Mouse (Mus musculus): Measurements from ENCODE around the gene Retreg1.

Retreg1 gene

DNA sequence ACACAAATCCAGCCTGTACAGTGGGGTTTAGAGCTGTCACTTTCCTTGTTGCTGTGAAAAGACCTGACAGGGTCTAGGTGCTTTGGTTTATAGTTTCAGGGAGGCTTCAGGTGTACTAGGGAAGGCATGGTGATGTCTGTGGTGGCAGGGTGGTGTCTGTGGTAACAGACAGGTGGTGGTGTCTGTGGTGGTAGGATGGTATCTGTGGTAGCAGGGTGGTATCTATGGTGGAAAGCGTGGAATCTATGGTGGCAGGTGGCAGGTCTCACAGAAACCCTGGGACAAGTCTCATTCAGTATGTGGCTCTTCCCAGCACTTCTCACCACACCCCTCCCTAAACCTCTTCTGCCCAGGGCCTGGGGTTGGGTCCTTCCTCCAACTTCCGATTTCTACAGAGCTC is 8.7 kb upstream of the Retreg1 start:
- no peak for DNase-seq

- DNase-seq = no peak
These were observed 7.9 kb upstream of the Retreg1 start for GRCm38 (mm10) chr15:25834920-25835674.

GRCm38 (mm10) chr15:25842462-25843085 is 406 bp upstream of the Retreg1 start:
- no peak for DNase-seq

DNA sequence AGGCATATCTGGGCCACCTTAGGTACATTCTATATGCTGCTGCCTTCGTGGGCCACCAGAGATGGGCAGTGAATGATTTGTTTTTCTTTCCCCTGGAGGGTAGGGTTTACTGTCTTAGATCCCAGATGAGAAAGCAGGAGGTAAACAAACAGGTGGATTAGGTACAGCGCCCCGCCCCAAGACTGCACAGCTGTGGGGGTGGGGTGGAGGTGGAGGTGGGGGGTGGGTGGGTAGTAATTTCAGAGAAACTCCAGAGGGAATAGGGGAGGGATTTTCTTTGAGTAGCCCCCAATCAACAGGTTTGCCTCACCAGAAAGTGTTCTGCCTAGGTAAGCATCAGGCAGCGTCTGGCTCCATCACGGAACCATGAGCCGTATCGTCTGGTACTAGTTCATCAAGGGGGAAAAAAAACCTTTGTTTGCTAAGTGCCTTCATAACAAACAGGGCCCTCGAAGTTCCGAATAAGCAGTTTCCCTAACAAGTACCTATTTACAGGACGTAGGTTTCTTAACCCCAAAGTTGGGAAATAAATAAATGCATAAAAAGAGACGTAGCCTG is 1.1 kb downstream of the Retreg1 start:
- DNase-seq = peak; percentile 29

DNA sequence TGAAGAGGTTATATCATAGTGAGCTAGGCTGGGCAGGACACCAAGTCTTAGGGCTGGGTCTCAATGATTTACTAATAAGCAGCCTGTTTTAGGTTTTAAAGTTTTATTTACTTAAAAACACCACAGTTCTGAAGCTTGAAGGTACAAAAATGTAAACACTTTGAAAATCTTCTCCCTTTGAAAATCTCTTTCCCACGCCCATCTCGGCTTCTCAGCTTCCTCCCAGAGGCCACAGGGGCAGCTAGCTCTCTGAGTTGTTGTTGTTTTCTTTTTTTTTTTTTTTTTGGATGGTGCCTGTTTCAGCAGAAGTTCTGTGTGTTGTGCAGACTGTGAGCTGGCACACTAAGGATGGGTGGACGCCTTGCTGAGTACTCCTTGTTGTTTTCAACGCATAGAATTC is 1.8 kb downstream of the Retreg1 start:
- no peak for DNase-seq

DNA sequence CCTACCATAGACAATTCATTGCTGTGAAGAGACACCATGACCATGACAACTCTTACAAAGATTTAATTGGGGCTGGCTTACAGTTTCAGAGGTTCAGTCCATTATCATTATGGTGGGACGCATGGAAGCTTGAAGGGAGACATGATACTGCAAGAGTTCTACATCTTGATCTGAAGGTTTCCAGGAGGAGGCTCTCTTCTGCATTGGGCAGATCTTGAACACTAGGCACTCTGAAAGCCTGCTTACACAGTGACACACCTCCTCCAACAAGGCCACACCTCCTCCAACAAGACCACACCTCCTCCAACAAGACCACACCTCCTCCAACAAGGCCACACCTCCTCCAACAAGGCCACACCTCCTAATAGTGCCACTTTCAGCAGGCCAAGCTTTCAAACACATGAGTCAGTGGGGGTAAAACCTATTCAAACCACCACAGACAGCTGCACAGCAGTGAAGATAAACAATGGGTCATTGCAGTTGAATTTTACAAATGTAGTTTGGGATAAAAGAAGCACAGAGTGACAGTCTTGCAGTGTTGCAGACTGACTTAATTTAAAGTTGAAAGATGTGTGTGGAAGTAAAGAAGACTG is 4.7 kb downstream of the Retreg1 start:
- DNase-seq = no peak

- DNase-seq = no peak
These were observed 7.6 kb downstream of the Retreg1 start for GRCm38 (mm10) chr15:25850552-25850951.

DNA sequence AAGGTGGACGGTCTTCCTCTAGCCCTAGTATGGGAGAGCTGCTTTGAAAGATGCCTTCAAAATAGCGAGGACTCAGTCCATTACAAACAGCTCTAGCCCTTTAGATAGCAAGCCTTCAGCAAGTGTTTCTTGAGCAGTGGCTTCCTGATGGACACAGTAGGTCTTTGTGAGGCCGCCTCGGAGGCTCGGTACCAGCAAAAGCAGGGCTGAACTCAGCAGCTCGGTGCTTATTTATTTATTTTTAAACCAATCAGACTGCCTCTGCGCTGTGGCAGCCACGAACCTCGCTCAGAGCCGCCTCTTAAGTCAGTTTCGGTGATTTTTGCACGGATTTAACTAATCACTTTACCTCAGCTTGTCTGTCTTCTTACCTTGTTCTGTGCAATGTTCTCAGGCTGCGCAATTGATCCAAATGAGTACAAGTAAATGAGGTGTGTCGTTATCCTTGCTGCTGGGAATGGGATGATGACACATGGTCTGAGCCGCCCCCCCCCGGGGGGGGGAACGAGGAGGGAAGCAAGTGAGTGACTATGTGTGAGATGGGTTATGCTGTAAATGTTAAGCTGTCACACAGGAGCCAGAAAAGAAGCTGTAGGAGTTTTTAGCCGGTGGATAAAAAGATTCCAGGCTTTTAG is 11.4 kb downstream of the Retreg1 start:
- no peak for DNase-seq

GRCm38 (mm10) chr15:25858611-25859058 is 15.7 kb downstream of the Retreg1 start:
- peak; percentile 23 for DNase-seq

DNA sequence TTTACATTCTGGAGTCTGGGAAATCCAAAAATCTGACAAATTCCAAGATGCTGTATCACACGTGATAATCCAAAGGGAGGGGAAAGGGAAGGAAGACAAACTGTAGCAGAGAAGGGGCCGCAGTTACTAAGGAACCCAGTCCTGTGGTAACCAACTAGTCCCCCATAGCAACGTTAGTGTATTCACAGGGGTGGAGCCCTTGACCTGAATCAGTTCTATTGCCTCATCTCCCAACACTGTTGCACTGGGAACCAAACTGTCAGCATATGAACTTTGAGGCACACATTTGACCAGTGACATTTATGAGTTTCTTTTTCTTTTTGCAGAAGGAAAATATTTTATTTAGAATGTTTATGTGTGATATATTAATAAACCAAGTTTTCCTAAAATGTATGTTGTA is 16.5 kb downstream of the Retreg1 start:
- no peak for DNase-seq

GRCm38 (mm10) chr15:25861900-25862299 is 18.9 kb downstream of the Retreg1 start:
- no peak for DNase-seq

- no peak for DNase-seq
These were observed 22.6 kb downstream of the Retreg1 start for GRCm38 (mm10) chr15:25865605-25866004.

- no peak for DNase-seq
These were observed 23.1 kb downstream of the Retreg1 start for GRCm38 (mm10) chr15:25866106-25866505.

DNA sequence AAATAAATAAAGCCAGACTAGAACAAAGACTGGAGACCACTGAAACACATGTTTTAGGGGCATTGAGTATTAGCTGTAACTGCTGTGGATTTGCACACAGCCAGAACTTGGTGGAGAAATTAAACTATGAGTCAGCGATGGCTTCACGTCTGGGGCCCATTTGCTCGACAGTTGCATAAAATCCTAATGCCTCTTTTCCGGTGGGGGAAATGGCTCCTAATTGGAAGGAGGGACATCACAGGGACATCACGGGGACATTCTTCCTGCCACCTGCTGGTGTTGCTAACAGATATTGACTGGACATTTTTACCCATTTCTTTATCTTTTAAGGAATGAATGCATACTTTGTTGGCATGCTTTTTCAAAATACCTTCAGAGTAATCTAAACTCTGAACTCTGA is 26.1 kb downstream of the Retreg1 start:
- DNase-seq = no peak

DNA sequence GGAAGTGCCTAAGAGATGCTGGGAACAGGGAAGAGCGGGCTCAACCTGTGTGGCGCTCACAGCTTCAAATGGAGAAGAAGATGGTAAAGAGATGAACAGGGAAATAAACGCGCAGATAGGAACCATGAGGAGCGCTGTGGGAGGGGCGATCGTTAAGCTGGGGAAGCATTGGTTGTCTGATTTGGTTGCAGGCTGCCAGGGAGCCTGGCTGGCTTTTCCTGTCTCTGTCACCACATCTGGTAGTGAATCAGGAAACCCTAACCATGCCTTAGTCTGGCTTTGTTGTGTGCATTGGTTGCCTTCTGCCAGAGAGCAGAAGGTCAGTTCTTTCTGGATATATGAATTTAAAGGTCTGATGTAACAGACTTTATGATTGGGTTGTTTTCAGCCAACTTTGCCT is 28.5 kb downstream of the Retreg1 start:
- no peak for DNase-seq

DNA sequence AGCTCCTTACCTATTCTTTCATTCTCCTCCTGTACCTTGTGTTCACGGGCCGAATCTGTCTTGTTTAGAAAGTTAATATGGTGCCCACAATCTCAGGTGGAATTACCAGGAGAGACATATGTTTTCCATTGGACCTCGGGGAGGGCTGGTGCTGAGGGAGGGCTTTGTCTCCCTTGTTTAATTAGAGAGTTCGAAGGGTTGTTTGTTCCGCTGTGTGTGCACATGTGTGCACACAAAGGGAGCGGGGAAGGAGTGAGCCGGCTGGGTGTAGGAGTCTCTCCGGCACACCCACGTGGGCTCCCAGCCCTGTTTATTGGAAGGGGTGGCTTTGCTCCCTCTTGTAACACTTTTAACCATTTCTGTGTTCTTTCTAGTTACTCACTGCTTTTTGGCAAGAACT is 29.1 kb downstream of the Retreg1 start:
- DNase-seq = no peak

DNA sequence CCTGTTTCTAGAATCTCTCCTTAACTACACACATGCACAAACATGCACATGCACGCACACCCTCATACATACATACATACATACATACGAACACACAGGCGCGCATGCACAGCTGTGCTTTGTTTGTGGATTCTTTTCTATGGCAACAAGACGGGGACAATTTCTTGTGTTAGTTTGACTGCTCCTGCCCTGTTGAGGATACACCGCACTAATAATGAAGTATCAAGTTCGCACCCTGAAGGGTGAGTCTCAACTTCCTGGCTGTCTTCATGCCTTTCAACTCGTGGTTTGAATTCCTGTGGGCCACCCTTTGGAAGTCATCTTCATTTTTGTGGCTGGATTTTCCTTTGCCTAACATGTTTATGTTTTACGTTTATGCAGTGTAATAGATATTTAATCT is 29.7 kb downstream of the Retreg1 start:
- no peak for DNase-seq

DNA sequence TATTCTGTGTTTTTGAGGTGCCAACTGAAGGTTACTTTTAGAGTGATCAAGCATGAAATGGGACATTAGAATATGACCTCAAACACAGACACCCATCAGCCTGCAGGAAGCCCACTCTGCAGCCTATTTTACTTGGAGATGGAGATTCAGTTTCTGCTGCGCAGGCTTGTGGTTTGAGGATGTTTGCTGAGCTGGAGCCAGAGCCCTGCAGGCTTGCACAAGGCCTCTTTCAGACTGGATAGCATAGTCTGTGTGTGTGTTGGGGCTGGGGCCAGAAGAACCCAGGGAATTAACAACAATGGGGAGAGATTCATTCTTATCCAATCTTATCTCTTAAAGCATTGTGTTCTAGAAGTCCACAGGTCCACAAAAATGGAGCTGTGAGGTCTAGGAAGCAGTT is 30.6 kb downstream of the Retreg1 start:
- DNase-seq = no peak

- peak; percentile 80 for DNase-seq
These were observed 33.7 kb downstream of the Retreg1 start for GRCm38 (mm10) chr15:25876601-25877161.

DNA sequence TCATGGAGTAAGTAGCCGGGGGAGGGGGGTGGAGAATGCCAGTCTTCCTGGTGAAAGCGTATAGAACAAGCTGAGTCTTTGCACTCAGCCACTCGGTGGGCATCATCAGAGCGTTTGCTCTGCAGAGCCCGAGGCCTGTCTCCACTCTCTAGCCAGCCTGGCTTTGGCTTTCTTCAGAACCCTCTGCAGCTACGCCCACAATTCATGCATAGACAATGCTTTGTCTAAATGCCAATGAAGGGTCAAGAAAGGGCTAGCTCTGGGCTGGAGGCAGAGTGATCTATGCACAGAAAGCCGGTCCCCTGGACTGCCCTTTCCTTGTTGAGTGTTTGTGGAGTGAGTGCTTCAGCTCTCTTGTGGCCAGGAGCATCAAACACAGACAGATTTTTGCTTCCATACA is 34.8 kb downstream of the Retreg1 start:
- no peak for DNase-seq

DNA sequence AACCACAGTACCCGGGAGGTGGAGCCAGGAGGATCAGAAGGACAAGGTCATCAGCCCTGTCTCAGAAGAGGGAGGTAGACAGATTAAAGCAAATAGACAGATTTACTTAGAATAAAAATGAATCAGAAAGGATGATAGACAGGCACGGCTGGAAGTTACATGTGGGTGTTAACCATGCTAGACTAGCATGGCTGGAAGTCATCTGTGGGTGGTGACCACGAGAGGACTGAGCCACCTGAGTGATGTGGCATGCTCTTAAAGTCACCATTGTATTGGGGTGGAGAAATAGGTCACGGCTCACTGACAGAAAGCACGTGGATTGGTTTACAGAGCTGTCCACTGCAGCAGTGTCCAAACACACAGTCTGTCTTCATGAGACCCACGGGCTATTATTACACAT is 36.2 kb downstream of the Retreg1 start:
- DNase-seq = no peak

- no peak for DNase-seq
These were observed 37.2 kb downstream of the Retreg1 start for GRCm38 (mm10) chr15:25880192-25880591.

GRCm38 (mm10) chr15:25882002-25882401 is 39.0 kb downstream of the Retreg1 start:
- DNase-seq = no peak

Measured in kidney, postnatal 10 days (tissue).